Mouse (Mus musculus): Measurements from ENCODE around the gene Uso1. TPM values are rescaled to one million over a fixed set of nuclear protein-coding genes. Genes with fewer than 3 reads are reported as not detected.
A peak's percentile ranks its signal among the peaks of the same experiment; 100 is the strongest.

Gene Uso1
- polyA plus RNA-seq, 1 experiment from 2014 or later, result 31.0 TPM

GRCm38 (mm10) chr5:92219826-92220225 lies 82.1 kb downstream of the Uso1 start:
- Histone ChIP-seq H3K4me3 (ENCODE audit: low read length) (no peak overlapping the region), H3K27me3 (ENCODE audit: control insufficient read depth, insufficient read depth, low read length) (no peaks in the 10 kb centered on the region), H3K4me2 (ENCODE audit: low read depth, low read length) (no peak overlapping the region), H3K9me3 (replicated peaks; ENCODE audit: control insufficient read depth, low read length) (no peaks in the 10 kb centered on the region), H3K9ac (ENCODE audit: low read length) (no peak overlapping the region), H3K4me1 (ENCODE audit: control insufficient read depth, insufficient read depth, low read length) (no peaks in the 10 kb centered on the region), H3K36me3 (ENCODE audit: control insufficient read depth, insufficient read depth) (no peaks in the 10 kb centered on the region), H3K27ac (ENCODE audit: low read length) (no peak overlapping the region)
- WGBS, result 38% methylated on average over 6 of the region's 6 CpGs
- ATAC-seq (replicated peaks; ENCODE audit: extremely low read depth, insufficient read depth, low FRiP score), result no peak

GRCm38 (mm10) chr5:92220287-92220902 lies 82.7 kb downstream of the Uso1 start:
- no peak overlapping the region for H3K4me2 ChIP-seq (ENCODE audit: low read depth, low read length)
- no peaks in the 10 kb centered on the region for H3K4me1 ChIP-seq (ENCODE audit: control insufficient read depth, insufficient read depth, low read length)
- H3K4me3 ChIP-seq (ENCODE audit: low read length), result no peak overlapping the region
- WGBS, result 84% methylated on average over 8 of the region's 8 CpGs
- no peaks in the 10 kb centered on the region for H3K27me3 ChIP-seq (ENCODE audit: control insufficient read depth, insufficient read depth, low read length)
- no peak for ATAC-seq (replicated peaks; ENCODE audit: extremely low read depth, insufficient read depth, low FRiP score)
- H3K27ac ChIP-seq (ENCODE audit: low read length), result no peak overlapping the region
- H3K36me3 ChIP-seq (ENCODE audit: control insufficient read depth, insufficient read depth), result no peaks in the 10 kb centered on the region
- H3K9ac ChIP-seq (ENCODE audit: low read length), result no peak overlapping the region
- no peaks in the 10 kb centered on the region for H3K9me3 ChIP-seq (replicated peaks; ENCODE audit: control insufficient read depth, low read length)

GRCm38 (mm10) chr5:92227782-92228181 lies 90.0 kb downstream of the Uso1 start:
- no peak overlapping the region for H3K27ac ChIP-seq (ENCODE audit: low read length)
- no peak overlapping the region for H3K4me3 ChIP-seq (ENCODE audit: low read length)
- H3K27me3 ChIP-seq (ENCODE audit: control insufficient read depth, insufficient read depth, low read length), result no peaks in the 10 kb centered on the region
- no peak overlapping the region for H3K4me2 ChIP-seq (ENCODE audit: low read depth, low read length)
- no peaks in the 10 kb centered on the region for H3K36me3 ChIP-seq (ENCODE audit: control insufficient read depth, insufficient read depth)
- no peak for ATAC-seq (replicated peaks; ENCODE audit: extremely low read depth, insufficient read depth, low FRiP score)
- WGBS, result 84% methylated on average over 7 of the region's 7 CpGs
- H3K9ac ChIP-seq (ENCODE audit: low read length), result no peak overlapping the region
- no peaks in the 10 kb centered on the region for H3K9me3 ChIP-seq (replicated peaks; ENCODE audit: control insufficient read depth, low read length)
- H3K4me1 ChIP-seq (ENCODE audit: control insufficient read depth, insufficient read depth, low read length), result no peaks in the 10 kb centered on the region

GRCm38 (mm10) chr5:92228776-92229175 lies 91.0 kb downstream of the Uso1 start:
- H3K36me3 ChIP-seq (ENCODE audit: control insufficient read depth, insufficient read depth), result no peaks in the 10 kb centered on the region
- no peaks in the 10 kb centered on the region for H3K9me3 ChIP-seq (replicated peaks; ENCODE audit: control insufficient read depth, low read length)
- no peak overlapping the region for H3K27ac ChIP-seq (ENCODE audit: low read length)
- no peaks in the 10 kb centered on the region for H3K27me3 ChIP-seq (ENCODE audit: control insufficient read depth, insufficient read depth, low read length)
- WGBS, result 33% methylated on average over 10 of the region's 10 CpGs
- no peak overlapping the region for H3K9ac ChIP-seq (ENCODE audit: low read length)
- H3K4me1 ChIP-seq (ENCODE audit: control insufficient read depth, insufficient read depth, low read length), result no peaks in the 10 kb centered on the region
- H3K4me2 ChIP-seq (ENCODE audit: low read depth, low read length), result no peak overlapping the region
- ATAC-seq (replicated peaks; ENCODE audit: extremely low read depth, insufficient read depth, low FRiP score), result no peak
- no peak overlapping the region for H3K4me3 ChIP-seq (ENCODE audit: low read length)

GRCm38 (mm10) chr5:92229514-92229913 lies 91.8 kb downstream of the Uso1 start:
- Histone ChIP-seq H3K9me3 (replicated peaks; ENCODE audit: control insufficient read depth, low read length) (no peaks in the 10 kb centered on the region), H3K27me3 (ENCODE audit: control insufficient read depth, insufficient read depth, low read length) (no peaks in the 10 kb centered on the region), H3K4me2 (ENCODE audit: low read depth, low read length) (no peak overlapping the region), H3K4me1 (ENCODE audit: control insufficient read depth, insufficient read depth, low read length) (no peaks in the 10 kb centered on the region), H3K27ac (ENCODE audit: low read length) (no peak overlapping the region), H3K36me3 (ENCODE audit: control insufficient read depth, insufficient read depth) (no peaks in the 10 kb centered on the region), H3K9ac (ENCODE audit: low read length) (no peak overlapping the region), H3K4me3 (ENCODE audit: low read length) (no peak overlapping the region)
- no peak for ATAC-seq (replicated peaks; ENCODE audit: extremely low read depth, insufficient read depth, low FRiP score)
- WGBS, result 90% methylated on average over 3 of the region's 3 CpGs

GRCm38 (mm10) chr5:92230306-92230705 lies 92.6 kb downstream of the Uso1 start:
- no peaks in the 10 kb centered on the region for H3K4me1 ChIP-seq (ENCODE audit: control insufficient read depth, insufficient read depth, low read length)
- H3K9ac ChIP-seq (ENCODE audit: low read length), result no peak overlapping the region
- H3K9me3 ChIP-seq (replicated peaks; ENCODE audit: control insufficient read depth, low read length), result no peaks in the 10 kb centered on the region
- no peaks in the 10 kb centered on the region for H3K36me3 ChIP-seq (ENCODE audit: control insufficient read depth, insufficient read depth)
- H3K4me2 ChIP-seq (ENCODE audit: low read depth, low read length), result no peak overlapping the region
- H3K27me3 ChIP-seq (ENCODE audit: control insufficient read depth, insufficient read depth, low read length), result no peaks in the 10 kb centered on the region
- 0 out of 2 replicates have a peak, but pooled peaks have one; percentile 32 for ATAC-seq (replicated peaks; ENCODE audit: extremely low read depth, insufficient read depth, low FRiP score)
- no peak overlapping the region for H3K27ac ChIP-seq (ENCODE audit: low read length)
- 76% methylated on average over 11 of the region's 11 CpGs for WGBS
- no peak overlapping the region for H3K4me3 ChIP-seq (ENCODE audit: low read length)

GRCm38 (mm10) chr5:92231836-92232235 lies 94.1 kb downstream of the Uso1 start:
- no peaks in the 10 kb centered on the region for H3K36me3 ChIP-seq (ENCODE audit: control insufficient read depth, insufficient read depth)
- no peaks in the 10 kb centered on the region for H3K9me3 ChIP-seq (replicated peaks; ENCODE audit: control insufficient read depth, low read length)
- ATAC-seq (replicated peaks; ENCODE audit: extremely low read depth, insufficient read depth, low FRiP score), result no peak
- no peak overlapping the region for H3K4me3 ChIP-seq (ENCODE audit: low read length)
- WGBS, result 80% methylated on average over 10 of the region's 10 CpGs
- no peaks in the 10 kb centered on the region for H3K4me1 ChIP-seq (ENCODE audit: control insufficient read depth, insufficient read depth, low read length)
- H3K27me3 ChIP-seq (ENCODE audit: control insufficient read depth, insufficient read depth, low read length), result no peaks in the 10 kb centered on the region
- no peak overlapping the region for H3K27ac ChIP-seq (ENCODE audit: low read length)
- no peak overlapping the region for H3K9ac ChIP-seq (ENCODE audit: low read length)
- no peak overlapping the region for H3K4me2 ChIP-seq (ENCODE audit: low read depth, low read length)

GRCm38 (mm10) chr5:92233366-92233765 lies 95.6 kb downstream of the Uso1 start:
- WGBS, result 78% methylated on average over 4 of the region's 4 CpGs
- H3K4me1 ChIP-seq (ENCODE audit: control insufficient read depth, insufficient read depth, low read length), result no peaks in the 10 kb centered on the region
- ATAC-seq (replicated peaks; ENCODE audit: extremely low read depth, insufficient read depth, low FRiP score), result no peak

GRCm38 (mm10) chr5:92234939-92235557 lies 97.3 kb downstream of the Uso1 start:
- Histone ChIP-seq H3K4me3 (ENCODE audit: low read length) (no peak overlapping the region), H3K27me3 (ENCODE audit: control insufficient read depth, insufficient read depth, low read length) (no peaks in the 10 kb centered on the region), H3K4me2 (ENCODE audit: low read depth, low read length) (no peak overlapping the region), H3K4me1 (ENCODE audit: control insufficient read depth, insufficient read depth, low read length) (no peaks in the 10 kb centered on the region), H3K36me3 (ENCODE audit: control insufficient read depth, insufficient read depth) (no peaks in the 10 kb centered on the region), H3K9ac (ENCODE audit: low read length) (no peak overlapping the region), H3K27ac (ENCODE audit: low read length) (no peak overlapping the region), H3K9me3 (replicated peaks; ENCODE audit: control insufficient read depth, low read length) (no peaks in the 10 kb centered on the region)
- ATAC-seq (replicated peaks; ENCODE audit: extremely low read depth, insufficient read depth, low FRiP score), result no peak
- 41% methylated on average over 5 of the region's 5 CpGs for WGBS

More at GRCm38 (mm10) chr5:92233366-92233765, 95.6 kb downstream of the Uso1 start:
- Histone ChIP-seq H3K9me3 (replicated peaks; ENCODE audit: control insufficient read depth, low read length) (no peaks in the 10 kb centered on the region), H3K4me3 (ENCODE audit: low read length) (no peak overlapping the region), H3K4me2 (ENCODE audit: low read depth, low read length) (no peak overlapping the region), H3K27ac (ENCODE audit: low read length) (no peak overlapping the region), H3K36me3 (ENCODE audit: control insufficient read depth, insufficient read depth) (no peaks in the 10 kb centered on the region), H3K27me3 (ENCODE audit: control insufficient read depth, insufficient read depth, low read length) (no peaks in the 10 kb centered on the region), H3K9ac (ENCODE audit: low read length) (no peak overlapping the region)
